Mouse (Mus musculus) heart, postnatal 0 days (tissue): Measurements from ENCODE around the gene Ms4a15. TPM values are rescaled to one million over a fixed set of nuclear protein-coding genes. Genes with fewer than 3 reads are reported as not detected.

Source experiments
- ATAC-seq: fragments of 200-750 bp; cut with Nextera tagmentation; 2 replicates; pipeline ENCODE4 v1.8.0; 2017; ENCODE audit warnings: low read depth, moderate number of reproducible peaks, moderate library complexity; ENCODE audit not compliant: insufficient read depth
- DNase-seq: peaks from one replicate; pipeline ENCODE4 v3.0.0-alpha.2; 2016; ENCODE audit warnings: low spot score
- H3K27ac ChIP-seq: fragments of 300-500 bp; sonication (generic); 2 replicates; pipeline ENCODE4 v1.5.1; 2014; ENCODE audit warnings: low read depth, mild to moderate bottlenecking
- H3K27me3 ChIP-seq: fragments of 300-500 bp; sonication (generic); 2 replicates; pipeline ENCODE4 v1.6.1; 2014; ENCODE audit warnings: low read length, mixed read lengths; ENCODE audit not compliant: control insufficient read depth, insufficient read depth
- H3K36me3 ChIP-seq: fragments of 300-500 bp; sonication (generic); replicated peaks from 2 replicates; pipeline ENCODE4 v1.6.1; 2014; ENCODE audit warnings: low read length, mixed read lengths; ENCODE audit not compliant: control insufficient read depth, insufficient read depth
- H3K4me1 ChIP-seq: fragments of 300-500 bp; sonication (generic); 2 replicates; pipeline ENCODE4 v1.6.1; 2014; ENCODE audit warnings: antibody characterized with exemption; ENCODE audit not compliant: control insufficient read depth, insufficient read depth
- H3K4me2 ChIP-seq: fragments of 300-500 bp; sonication (generic); 2 replicates; pipeline ENCODE4 v1.6.1; 2014; ENCODE audit warnings: low read depth, mild to moderate bottlenecking, low read length, moderate library complexity
- H3K4me3 ChIP-seq: fragments of 300-500 bp; sonication (generic); 2 replicates; pipeline ENCODE4 v1.5.1; 2014; ENCODE audit warnings: low read depth, low read length
- H3K9ac ChIP-seq: fragments of 300-500 bp; sonication (generic); replicated peaks from 2 replicates; pipeline ENCODE4 v1.6.1; 2014; ENCODE audit warnings: low read depth, low read length, mixed read lengths
- H3K9me3 ChIP-seq: fragments of 300-500 bp; sonication (generic); replicated peaks from 2 replicates; pipeline ENCODE4 v1.6.1; 2016; ENCODE audit warnings: low read length; ENCODE audit not compliant: control insufficient read depth
- CTCF ChIP-seq: IDR thresholded peaks from 2 replicates; pipeline ENCODE4 v1.5.1; 2016; ENCODE audit warnings: antibody characterized with exemption, control low read depth, low read depth
- EP300 ChIP-seq: IDR thresholded peaks from 2 replicates; pipeline ENCODE4 v1.6.1; 2016; ENCODE audit warnings: antibody characterized with exemption, low read depth
- WGBS: fragments of 180-500 bp; shearing (Covaris S2); extraction: QIAGEN DNeasy Blood & Tissue Kit; methylation state at CpG from one replicate; pipeline ENCODE4 v1.1.7; 2014; 5-methylcytosine and 5-hydroxymethylcytosine counted together
- polyA plus RNA-seq: library from polyadenylated mRNA; unstranded; fragments of >200 nt; fragmentation: Nextera tagmentation; extraction: Ambion mirVana; gene quantifications from 2 replicates; pipeline ENCODE4 v1.2.1, GENCODE M21; 2015
- total RNA-seq: library from RNA; depleted of rRNA; stranded (reverse); fragments of >200 nt; gene quantifications from 2 replicates; pipeline ENCODE4 v1.2.3, GENCODE M21; 2014; ENCODE audit warnings: low replicate concordance

Gene Ms4a15
- total and polyA plus RNA-seq, 2 experiments from 2014 or later = not detected

GRCm38 (mm10) chr19:10974238-10974865 lies 18.7 kb downstream of the Ms4a15 start, which contains the start of gene Ms4a10:
TSS of gene Ms4a10 (minus strand) at chr19:10974670.
- Histone ChIP-seq H3K9me3 (no peaks in the 10 kb centered on the region), H3K27ac (no peak within 1 kb of the TSS), H3K4me2 (no peak within 1 kb of the TSS), H3K4me1 (0 out of 2 replicates have a peak, but pooled peaks cover under 1% of the 10 kb centered on the region), H3K4me3 (no peak within 1 kb of the TSS), H3K27me3 (no peaks in the 10 kb centered on the region), H3K36me3 (no peaks in the 10 kb centered on the region), H3K9ac (no peak within 1 kb of the TSS)
- WGBS = 20% methylated on average over 4 of the region's 4 CpGs
- DNase-seq = peak; percentile 25
- ATAC-seq = 0 out of 2 replicates have a peak, but pooled peaks have one; percentile 24
- no peak for TF ChIP-seq EP300
- no peak for TF ChIP-seq CTCF

- H3K4me3 ChIP-seq = no peak overlapping the region
- no peaks in the 10 kb centered on the region for H3K36me3 ChIP-seq
- no peak overlapping the region for H3K9ac ChIP-seq
- no peak for DNase-seq
- no peak for ATAC-seq
- WGBS = 60% methylated on average over 2 of the region's 2 CpGs
- H3K4me2 ChIP-seq = no peak overlapping the region
- H3K4me1 ChIP-seq = no peaks in the 10 kb centered on the region
- no peak overlapping the region for H3K27ac ChIP-seq
- no peaks in the 10 kb centered on the region for H3K27me3 ChIP-seq
- TF ChIP-seq EP300 (no peak), CTCF (no peak)
- H3K9me3 ChIP-seq = no peaks in the 10 kb centered on the region
These were observed 19.9 kb downstream of the Ms4a15 start for GRCm38 (mm10) chr19:10973187-10973586.

- TF ChIP-seq CTCF (no peak), EP300 (no peak)
- Histone ChIP-seq H3K27ac (no peak overlapping the region), H3K36me3 (no peaks in the 10 kb centered on the region), H3K9ac (no peak overlapping the region), H3K27me3 (no peaks in the 10 kb centered on the region), H3K4me2 (no peak overlapping the region), H3K4me3 (no peak overlapping the region), H3K4me1 (no peaks in the 10 kb centered on the region), H3K9me3 (no peaks in the 10 kb centered on the region)
- no peak for ATAC-seq
- no peak for DNase-seq
- WGBS = 71% methylated on average over 3 of the region's 3 CpGs
These were observed 20.4 kb downstream of the Ms4a15 start for GRCm38 (mm10) chr19:10972660-10973059.

- TF ChIP-seq CTCF = no peak
- TF ChIP-seq EP300 = no peak
- H3K4me1 ChIP-seq = no peaks in the 10 kb centered on the region
- ATAC-seq (no peak), DNase-seq (no peak)
- no peaks in the 10 kb centered on the region for H3K9me3 ChIP-seq
- no peak overlapping the region for H3K4me2 ChIP-seq
- no peak overlapping the region for H3K9ac ChIP-seq
- H3K27ac ChIP-seq = no peak overlapping the region
- H3K36me3 ChIP-seq = no peaks in the 10 kb centered on the region
- 26% methylated on average over 3 of the region's 3 CpGs for WGBS
- no peak overlapping the region for H3K4me3 ChIP-seq
- no peaks in the 10 kb centered on the region for H3K27me3 ChIP-seq
These were observed 22.6 kb downstream of the Ms4a15 start for GRCm38 (mm10) chr19:10970457-10970856.

- no peaks in the 10 kb centered on the region for H3K9me3 ChIP-seq
- H3K4me2 ChIP-seq = no peak overlapping the region
These were observed 24.5 kb downstream of the Ms4a15 start for GRCm38 (mm10) chr19:10968578-10968977.

GRCm38 (mm10) chr19:10965721-10966120 lies 27.3 kb downstream of the Ms4a15 start:
- no peak overlapping the region for H3K27ac ChIP-seq
- H3K4me1 ChIP-seq = no peaks in the 10 kb centered on the region
- DNase-seq (no peak), ATAC-seq (no peak)
- TF ChIP-seq EP300 (no peak), CTCF (no peak)
- 72% methylated on average over 7 of the region's 7 CpGs for WGBS
- no peak overlapping the region for H3K9ac ChIP-seq
- no peaks in the 10 kb centered on the region for H3K9me3 ChIP-seq
- no peak overlapping the region for H3K4me3 ChIP-seq
- H3K4me2 ChIP-seq = no peak overlapping the region
- no peaks in the 10 kb centered on the region for H3K27me3 ChIP-seq
- H3K36me3 ChIP-seq = no peaks in the 10 kb centered on the region

More at GRCm38 (mm10) chr19:10968578-10968977, 24.5 kb downstream of the Ms4a15 start:
- ATAC-seq = no peak
- no peak overlapping the region for H3K9ac ChIP-seq
- H3K4me1 ChIP-seq = no peaks in the 10 kb centered on the region
- TF ChIP-seq EP300 (no peak), CTCF (no peak)
- H3K4me3 ChIP-seq = no peak overlapping the region
- H3K27me3 ChIP-seq = no peaks in the 10 kb centered on the region
- 80% methylated on average over 7 of the region's 7 CpGs for WGBS
- DNase-seq = no peak
- H3K36me3 ChIP-seq = no peaks in the 10 kb centered on the region
- no peak overlapping the region for H3K27ac ChIP-seq
